In genomic region chr2:103881026-103881763, GRCm38 (mm10) we compare ENCODE assay signal across 8 mouse cellular contexts.
DNase-seq lines count a peak whose midpoint lies in the region; ATAC-seq and TF ChIP-seq lines count a peak whose summit lies in the region.

No protein-coding gene starts in this region.

- ATAC-seq in embryonic facial prominence, embryonic 14.5 days (ENCODE audit: low read depth): 0 out of 2 replicates have a peak, but pooled peaks have one; percentile 53
- peak; percentile 64; the same call in 1 of the 2 replicates for ATAC-seq in hindbrain, postnatal 0 days
- peak; percentile 76 for ATAC-seq in megakaryocyte-erythroid progenitor cell, adult 5-6 weeks (replicated peaks; ENCODE audit: low FRiP score, low TSS enrichment, poor library complexity, severe bottlenecking)

- H3K27me3 ChIP-seq in embryonic facial prominence, embryonic 14.5 days (replicated peaks; ENCODE audit: control insufficient read depth, insufficient read depth, low read length): no peaks in the 10 kb centered on the region
- H3K27me3 ChIP-seq in hindbrain, postnatal 0 days (ENCODE audit: insufficient read depth, low read length): no peaks in the 10 kb centered on the region

- no peak for TF ChIP-seq CTCF in hindbrain, postnatal 0 days (IDR thresholded peaks at IDR 0.05; ENCODE audit: low read depth)

- DNase-seq in cerebellum, postnatal 10 days: peak; percentile 47 to 48
- no peak for DNase-seq in cerebellum, postnatal 36 days
- no peak for DNase-seq in embryonic facial prominence, embryonic 14.5 days (ENCODE audit: low spot score)
- peak; percentile 54 for DNase-seq in hindbrain, postnatal 0 days (ENCODE audit: low spot score)
- no peak for DNase-seq in thymus, postnatal 36 days
- DNase-seq in urinary bladder, postnatal 25 days (ENCODE audit: low spot score): no peak
- DNase-seq in lung, postnatal 36 days: no peak

- no peaks in the 10 kb centered on the region for H3K9me3 ChIP-seq in embryonic facial prominence, embryonic 14.5 days (ENCODE audit: control insufficient read depth, low read length)
- no peaks in the 10 kb centered on the region for H3K9me3 ChIP-seq in hindbrain, postnatal 0 days (ENCODE audit: low read length)

- 24% methylated on average over 10 of the region's 10 CpGs for WGBS in embryonic facial prominence, embryonic 14.5 days
- 31% methylated on average over 10 of the region's 10 CpGs for WGBS in hindbrain, postnatal 0 days

- no peak overlapping the region for H3K27ac ChIP-seq in embryonic facial prominence, embryonic 14.5 days (replicated peaks; ENCODE audit: low read depth, low read length)
- H3K27ac ChIP-seq in hindbrain, postnatal 0 days: no peak overlapping the region

- H3K4me1 ChIP-seq in embryonic facial prominence, embryonic 14.5 days (ENCODE audit: control insufficient read depth, insufficient read depth, low read length): no peaks in the 10 kb centered on the region
- 0 out of 2 replicates have a peak, but pooled peaks cover 5% of the 10 kb centered on the region for H3K4me1 ChIP-seq in hindbrain, postnatal 0 days (ENCODE audit: insufficient read depth, low read length)

- no peaks in the 10 kb centered on the region for H3K36me3 ChIP-seq in embryonic facial prominence, embryonic 14.5 days (ENCODE audit: control insufficient read depth, insufficient read depth, low read length)
- H3K36me3 ChIP-seq in hindbrain, postnatal 0 days (ENCODE audit: insufficient read depth, low read length): no peaks in the 10 kb centered on the region

- H3K9ac ChIP-seq in embryonic facial prominence, embryonic 14.5 days (ENCODE audit: low read depth, low read length): no peak overlapping the region
- H3K9ac ChIP-seq in hindbrain, postnatal 0 days (replicated peaks; ENCODE audit: low read length): no peak overlapping the region

- no peak overlapping the region for H3K4me3 ChIP-seq in embryonic facial prominence, embryonic 14.5 days (ENCODE audit: low read depth, low read length)
- no peak overlapping the region for H3K4me3 ChIP-seq in hindbrain, postnatal 0 days (ENCODE audit: low read length)

- no peak overlapping the region for H3K4me2 ChIP-seq in embryonic facial prominence, embryonic 14.5 days (ENCODE audit: low read depth, low read length)
- no peak overlapping the region for H3K4me2 ChIP-seq in hindbrain, postnatal 0 days (ENCODE audit: low read depth, low read length)

Comparison
In these comparisons a context has a peak if more than half of its experiments do, and no peak if none do; other contexts are left out.
1. DNase-seq: peak in cerebellum, postnatal 10 days (2 of 2) and hindbrain, postnatal 0 days (single experiment); none in cerebellum, postnatal 36 days (0 of 2), embryonic facial prominence, embryonic 14.5 days (single experiment), thymus, postnatal 36 days (0 of 2), urinary bladder, postnatal 25 days (single experiment) and lung, postnatal 36 days (single experiment).
2. Peak in every context shown above with its lines, with median percentiles within 50 percentile points of each other: ATAC-seq.